Mouse (Mus musculus) mouse embryonic stem cell (cell line): Measurements from ENCODE around the gene Hcn4.

ENCODE experiments used
- in situ Hi-C, 2 experiments: fragments of 300-500 bp; cut with MboI; formaldehyde crosslinking; loops; 1 replicate in 1 of 2; 3 replicates in 1 of 2; pipeline ENCODE4 v1.14.3; 2019 to 2020; ENCODE audit warnings: low sequenced_read_pairs in 2 of 2, low pct_unique_long_range_greater_than_20kb in 1 of 2, mixed read lengths in 1 of 2; ENCODE audit not compliant: unreplicated experiment in 1 of 2

The Hcn4 gene

DNA sequence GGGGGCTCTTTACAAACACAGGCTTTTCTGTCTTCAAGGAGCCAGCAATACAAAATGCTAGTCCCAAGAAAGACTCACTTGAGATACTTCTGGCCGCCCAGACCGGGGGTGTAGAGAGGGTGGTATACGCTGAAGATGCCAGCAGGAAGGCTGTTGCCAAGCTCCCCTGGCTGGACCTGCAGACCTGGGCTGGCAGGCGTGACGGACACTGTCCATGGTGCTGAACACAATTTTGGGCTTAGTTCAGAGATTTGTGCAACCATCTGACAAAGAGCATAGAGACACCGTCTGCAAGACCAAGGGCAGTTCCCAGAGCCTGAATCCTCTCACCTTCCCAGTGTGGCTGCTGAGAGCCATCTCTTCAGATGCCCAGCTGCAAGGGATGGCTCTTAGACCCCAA is 18.4 kb downstream of the Hcn4 start:
- in situ Hi-C loops, result no loop called here

- in situ Hi-C loops, result no loop called here
Observed at GRCm38 (mm10) chr9:58844597-58844996, 21.4 kb downstream of the Hcn4 start.

DNA sequence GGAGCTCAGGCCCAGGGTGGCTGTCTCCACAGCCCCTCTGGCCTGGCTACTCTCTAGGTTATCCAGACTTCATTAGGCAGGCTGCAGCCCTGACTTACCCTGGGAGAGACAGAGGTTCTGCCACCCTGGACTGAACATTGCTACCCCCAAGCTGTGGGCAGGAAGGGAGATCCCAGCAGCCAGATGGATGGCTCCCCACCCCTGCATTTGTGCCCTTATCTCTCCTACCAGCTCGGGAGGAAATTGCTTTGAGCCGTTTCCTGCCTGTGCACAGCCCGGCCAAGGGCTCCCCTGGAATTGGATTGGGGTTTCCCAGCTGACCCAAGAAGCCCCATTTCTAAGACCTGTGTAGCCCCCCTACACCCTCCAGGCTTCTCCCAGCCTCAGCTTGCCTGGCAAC is 23.8 kb downstream of the Hcn4 start:
- in situ Hi-C loops, result no loop called here

DNA sequence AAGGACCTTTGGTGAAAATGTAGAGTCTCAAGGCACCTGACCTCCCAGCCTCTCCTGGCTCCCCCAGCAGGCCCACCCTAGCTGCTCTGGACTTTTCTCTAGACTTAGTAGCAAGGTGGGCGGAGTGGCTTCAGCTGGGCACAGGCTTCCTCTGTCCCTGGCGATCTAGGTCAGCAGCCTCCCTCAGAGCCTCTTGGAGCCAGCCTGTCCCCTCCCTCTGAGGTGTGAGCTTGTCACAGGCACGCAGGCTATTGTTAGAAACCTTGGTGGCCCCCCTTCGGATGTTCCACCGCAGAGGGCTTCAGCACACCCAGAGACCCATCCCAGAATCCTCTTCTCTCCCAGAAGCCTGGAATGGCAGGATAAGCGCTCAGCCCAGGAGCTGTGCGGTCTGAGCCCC is 24.5 kb downstream of the Hcn4 start:
- in situ Hi-C loops, result no loop called here

GRCm38 (mm10) chr9:58849576-58850315 is 26.5 kb downstream of the Hcn4 start:
- in situ Hi-C loops, result no loop called here

- in situ Hi-C loops, result no loop called here
Observed at GRCm38 (mm10) chr9:58854931-58855330, 31.7 kb downstream of the Hcn4 start.

- in situ Hi-C loops, result no loop called here
Observed at GRCm38 (mm10) chr9:58859080-58859635, 35.9 kb downstream of the Hcn4 start.

- in situ Hi-C loops, result no loop called here
Observed at GRCm38 (mm10) chr9:58863826-58864225, 40.6 kb downstream of the Hcn4 start.

- in situ Hi-C loops, result loop anchor here (10.0 kb wide), 1 partner anchor 156 kb away; no protein-coding TSS in a partner anchor
Observed at GRCm38 (mm10) chr9:58871141-58871540, 47.9 kb downstream of the Hcn4 start.

GRCm38 (mm10) chr9:58873541-58874324 is 50.5 kb downstream of the Hcn4 start:
- in situ Hi-C loops, result loop anchor here (10.0 kb wide), 1 partner anchor 159 kb away; no protein-coding TSS in a partner anchor

DNA sequence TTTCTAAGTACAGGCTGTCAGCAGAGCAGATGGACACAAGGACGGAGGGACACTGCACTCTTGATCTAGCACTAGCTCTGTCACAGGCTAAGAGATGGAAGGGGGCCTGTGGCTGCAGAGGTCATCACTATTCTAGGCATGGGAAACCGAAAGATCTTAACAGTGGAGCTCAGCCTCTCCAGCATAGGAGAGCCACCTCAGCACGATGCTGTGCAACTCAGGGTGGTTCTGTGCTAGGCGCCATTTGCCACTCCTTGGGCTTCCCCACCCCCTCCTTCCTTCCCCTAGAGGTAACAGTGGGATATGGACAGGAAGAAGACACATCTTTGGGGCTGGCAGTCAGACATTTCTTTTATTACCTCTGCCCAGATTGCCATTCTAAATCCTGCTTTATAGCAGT is 51.1 kb downstream of the Hcn4 start:
- in situ Hi-C loops, result loop anchor here (10.0 kb wide), 1 partner anchor 160 kb away; no protein-coding TSS in a partner anchor

GRCm38 (mm10) chr9:58875439-58875838 is 52.2 kb downstream of the Hcn4 start:
- in situ Hi-C loops, result loop anchor here (10.0 kb wide), 1 partner anchor 161 kb away; no protein-coding TSS in a partner anchor

- in situ Hi-C loops, result loop anchor here (10.0 kb wide), 1 partner anchor 162 kb away; no protein-coding TSS in a partner anchor
Observed at GRCm38 (mm10) chr9:58876946-58877625, 53.9 kb downstream of the Hcn4 start.

- in situ Hi-C loops, result loop anchor here (10.0 kb wide), 1 partner anchor 165 kb away; no protein-coding TSS in a partner anchor
Observed at GRCm38 (mm10) chr9:58879836-58880235, 56.6 kb downstream of the Hcn4 start.

GRCm38 (mm10) chr9:58882686-58883085 is 59.5 kb downstream of the Hcn4 start:
- in situ Hi-C loops, result no loop called here

DNA sequence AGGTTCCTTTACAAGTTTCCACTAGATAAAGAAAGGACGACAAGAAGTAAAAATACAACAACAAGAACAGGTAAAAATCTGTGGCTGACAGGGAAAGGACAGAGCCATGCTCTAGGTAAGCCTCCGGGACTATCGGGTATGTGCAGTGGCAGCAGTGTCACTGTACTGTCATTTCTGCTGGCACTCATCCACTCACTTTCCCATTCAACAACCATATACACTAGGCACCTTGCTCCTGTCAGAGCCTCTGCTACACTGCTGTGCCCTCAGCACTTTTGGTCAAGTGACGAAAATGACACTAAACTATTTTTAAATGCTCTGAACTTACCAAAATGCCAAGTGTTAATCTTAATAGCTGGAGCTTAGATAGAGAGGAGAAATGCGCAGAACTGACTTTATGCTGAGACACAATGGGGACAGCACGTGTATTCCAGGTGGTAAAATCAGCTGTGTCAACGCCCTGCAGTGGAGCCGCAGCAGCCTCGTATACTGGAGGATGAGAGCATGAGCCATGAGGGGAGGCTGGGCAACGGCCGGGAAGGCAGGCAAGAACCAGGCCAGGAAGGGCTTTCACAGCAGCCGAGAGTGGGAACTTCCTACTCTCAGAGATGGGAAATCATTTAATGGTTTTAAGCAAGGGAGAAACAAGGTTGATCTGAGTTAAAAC is 66.7 kb downstream of the Hcn4 start:
- in situ Hi-C loops, result no loop called here

DNA sequence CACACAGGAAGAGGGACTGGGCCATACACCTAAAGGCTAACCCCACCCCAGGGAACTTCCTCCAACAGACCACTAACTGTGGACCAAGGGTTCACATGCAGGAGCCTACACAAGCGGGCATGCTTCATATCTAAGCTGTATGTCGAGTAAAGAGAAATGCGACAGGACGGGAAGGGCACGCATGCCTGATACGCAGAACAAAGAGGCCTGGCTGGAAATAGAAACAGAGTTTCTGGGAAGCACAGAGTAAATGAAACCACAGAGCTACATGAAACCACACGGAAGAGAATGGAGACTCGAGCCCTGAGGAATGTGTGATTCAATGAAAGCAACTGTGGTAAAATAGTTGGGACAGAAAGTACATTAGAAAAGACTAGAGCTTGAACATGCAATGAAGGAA is 67.7 kb downstream of the Hcn4 start:
- in situ Hi-C loops, result no loop called here
